Mouse (Mus musculus): Measurements from ENCODE around the gene Gdpd5. TPM values are rescaled to one million over a fixed set of nuclear protein-coding genes. Genes with fewer than 3 reads are reported as not detected.
"Not testable (repeated sequence)": the region's sequence is repeated elsewhere in the genome, so short reads cannot be mapped to it uniquely, and the experiment has no call there.

The Gdpd5 gene
- polyA plus RNA-seq, 1 experiment from 2014 or later: 19.1 TPM

DNA sequence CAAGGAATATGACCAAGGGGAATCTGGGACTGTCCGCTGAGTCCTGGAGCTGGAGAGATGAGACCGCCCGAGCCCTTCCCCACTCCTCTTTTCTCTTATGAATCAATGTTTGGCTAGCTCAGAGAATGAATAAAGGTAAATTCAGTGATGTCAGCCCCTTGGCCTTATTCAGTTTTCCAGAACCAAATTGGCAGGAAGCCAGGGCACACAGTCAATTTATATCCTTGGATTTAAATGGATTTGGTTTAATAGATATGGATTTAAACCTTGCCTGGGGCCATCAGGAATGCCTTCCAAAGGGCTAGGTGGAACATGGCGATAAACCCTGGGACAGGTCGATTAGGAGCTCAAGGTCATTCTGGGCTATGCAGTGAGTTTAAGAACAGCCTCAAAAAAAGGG, 108.5 kb downstream of the Gdpd5 start:
- ATAC-seq (replicated peaks; ENCODE audit: low FRiP score) (no peak), DNase-seq (ENCODE audit: low spot score) (no peak)
- H3K9me3 ChIP-seq (ENCODE audit: control insufficient read depth, low read length): no peaks in the 10 kb centered on the region
- no peak overlapping the region for H3K27ac ChIP-seq (ENCODE audit: low read depth, low read length)
- H3K27me3 ChIP-seq (ENCODE audit: control insufficient read depth, insufficient read depth, low read length): no peaks in the 10 kb centered on the region
- no peak overlapping the region for H3K4me3 ChIP-seq (ENCODE audit: low read depth, low read length)
- 85% methylated on average over 5 of the region's 5 CpGs for WGBS
- no peak overlapping the region for H3K9ac ChIP-seq (ENCODE audit: low read length)
- no peak overlapping the region for H3K4me2 ChIP-seq (ENCODE audit: low read depth, low read length, severe bottlenecking)
- no peaks in the 10 kb centered on the region for H3K4me1 ChIP-seq (replicated peaks; ENCODE audit: control insufficient read depth, insufficient read depth, low read length)
- no peaks in the 10 kb centered on the region for H3K36me3 ChIP-seq (ENCODE audit: control insufficient read depth, insufficient read depth, low read length)

DNA sequence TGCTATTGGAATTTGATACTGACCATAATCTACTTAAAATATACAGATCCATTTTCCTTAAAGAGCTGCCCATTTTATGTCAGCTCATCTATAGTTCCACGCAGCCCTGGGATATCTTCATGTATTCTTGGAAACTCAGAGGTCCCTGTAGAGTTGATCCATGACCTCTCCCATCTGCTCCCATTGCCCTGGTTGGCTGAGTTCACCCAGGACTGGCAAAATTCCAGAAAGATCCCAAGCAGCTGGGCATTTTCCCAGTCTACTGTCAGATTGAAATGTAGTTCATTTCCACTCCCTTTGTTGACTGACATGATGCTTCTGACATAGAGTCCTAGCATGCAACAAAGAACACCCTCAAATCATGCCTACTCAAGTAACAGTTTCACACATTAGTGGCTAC, 117.9 kb downstream of the Gdpd5 start:
- Histone ChIP-seq H3K4me2 (ENCODE audit: low read depth, low read length, severe bottlenecking) (no peak overlapping the region), H3K9ac (ENCODE audit: low read length) (no peak overlapping the region), H3K27me3 (ENCODE audit: control insufficient read depth, insufficient read depth, low read length) (no peaks in the 10 kb centered on the region), H3K4me3 (ENCODE audit: low read depth, low read length) (no peak overlapping the region), H3K27ac (ENCODE audit: low read depth, low read length) (no peak overlapping the region), H3K9me3 (ENCODE audit: control insufficient read depth, low read length) (no peaks in the 10 kb centered on the region), H3K36me3 (ENCODE audit: control insufficient read depth, insufficient read depth, low read length) (no peaks in the 10 kb centered on the region), H3K4me1 (replicated peaks; ENCODE audit: control insufficient read depth, insufficient read depth, low read length) (no peaks in the 10 kb centered on the region)
- DNase-seq (ENCODE audit: low spot score): no peak
- WGBS: 63% methylated on average over 1 of the region's 1 CpGs
- no peak for ATAC-seq (replicated peaks; ENCODE audit: low FRiP score)

DNA sequence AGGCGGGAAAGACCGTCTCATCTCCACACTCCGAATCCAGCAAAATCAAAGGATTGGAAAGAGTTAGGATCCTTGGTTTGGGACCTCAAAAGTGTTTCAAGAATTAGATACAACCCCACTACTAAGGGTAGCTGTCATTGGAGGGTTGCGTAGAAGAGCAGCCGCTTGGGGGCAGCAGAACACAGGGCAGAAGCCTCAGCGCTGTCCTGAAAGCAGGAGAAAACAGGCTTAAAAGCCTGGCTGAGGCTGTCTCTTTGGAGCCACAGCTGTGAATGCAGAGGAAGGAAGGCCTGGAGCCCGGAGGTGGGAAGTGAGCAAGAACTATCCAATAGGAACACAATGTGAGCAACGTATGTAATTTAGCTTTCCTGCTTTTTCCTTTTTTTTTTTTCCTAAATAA, 119.0 kb downstream of the Gdpd5 start:
- 5% methylated on average over 8 of the region's 8 CpGs for WGBS
- H3K4me3 ChIP-seq (ENCODE audit: low read depth, low read length): no peak overlapping the region
- DNase-seq (ENCODE audit: low spot score): peak; percentile 87
- no peaks in the 10 kb centered on the region for H3K4me1 ChIP-seq (replicated peaks; ENCODE audit: control insufficient read depth, insufficient read depth, low read length)
- H3K36me3 ChIP-seq (ENCODE audit: control insufficient read depth, insufficient read depth, low read length): no peaks in the 10 kb centered on the region
- no peak overlapping the region for H3K27ac ChIP-seq (ENCODE audit: low read depth, low read length)
- H3K27me3 ChIP-seq (ENCODE audit: control insufficient read depth, insufficient read depth, low read length): no peaks in the 10 kb centered on the region
- H3K9me3 ChIP-seq (ENCODE audit: control insufficient read depth, low read length): no peaks in the 10 kb centered on the region
- ATAC-seq (replicated peaks; ENCODE audit: low FRiP score): peak; percentile 63; the same call in 1 of the 2 replicates
- H3K4me2 ChIP-seq (ENCODE audit: low read depth, low read length, severe bottlenecking): no peak overlapping the region
- no peak overlapping the region for H3K9ac ChIP-seq (ENCODE audit: low read length)

DNA sequence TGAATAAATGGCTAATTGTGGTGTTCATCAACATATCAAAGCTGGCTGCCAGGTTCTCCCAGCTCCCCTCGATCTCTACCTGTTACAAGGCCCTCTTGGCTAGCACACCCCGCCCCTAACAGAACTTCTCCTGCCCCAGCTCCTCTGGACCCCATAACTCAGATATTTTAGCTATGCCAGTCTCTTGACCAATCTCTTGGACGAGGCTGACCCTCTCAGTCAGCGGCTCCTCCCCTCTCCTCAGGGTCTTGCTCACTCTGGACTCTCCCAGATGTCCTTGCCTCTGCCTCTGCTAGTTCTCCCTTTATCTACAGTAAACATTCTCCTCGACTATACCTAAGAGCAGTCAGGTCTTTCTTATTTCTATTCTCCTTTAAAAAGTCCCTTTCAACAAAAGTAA, 119.4 kb downstream of the Gdpd5 start:
- H3K27ac ChIP-seq (ENCODE audit: low read depth, low read length): no peak overlapping the region
- no peaks in the 10 kb centered on the region for H3K4me1 ChIP-seq (replicated peaks; ENCODE audit: control insufficient read depth, insufficient read depth, low read length)
- ATAC-seq (replicated peaks; ENCODE audit: low FRiP score) (no peak), DNase-seq (ENCODE audit: low spot score) (no peak)
- H3K4me3 ChIP-seq (ENCODE audit: low read depth, low read length): no peak overlapping the region
- WGBS: 41% methylated on average over 5 of the region's 5 CpGs
- no peak overlapping the region for H3K9ac ChIP-seq (ENCODE audit: low read length)
- no peaks in the 10 kb centered on the region for H3K36me3 ChIP-seq (ENCODE audit: control insufficient read depth, insufficient read depth, low read length)
- no peaks in the 10 kb centered on the region for H3K27me3 ChIP-seq (ENCODE audit: control insufficient read depth, insufficient read depth, low read length)
- H3K9me3 ChIP-seq (ENCODE audit: control insufficient read depth, low read length): no peaks in the 10 kb centered on the region
- no peak overlapping the region for H3K4me2 ChIP-seq (ENCODE audit: low read depth, low read length, severe bottlenecking)

DNA sequence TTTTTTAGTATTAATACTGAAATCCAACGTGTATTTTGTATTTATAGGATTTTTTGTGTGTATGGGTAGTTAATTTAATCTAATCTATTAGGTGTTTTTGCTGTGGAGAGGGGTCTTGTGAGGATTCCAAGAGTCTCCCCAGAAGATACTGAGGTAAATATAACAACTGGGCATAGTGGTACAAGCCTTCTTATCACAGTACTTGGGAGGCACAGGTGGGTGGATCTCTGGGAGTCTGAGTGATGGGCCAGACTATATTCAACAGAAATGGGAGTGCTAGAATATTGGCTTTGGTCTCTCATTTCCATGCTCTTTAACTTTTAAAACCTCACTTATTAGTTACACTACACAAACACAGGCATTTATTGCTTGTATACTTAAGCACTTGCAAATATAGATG, 119.9 kb downstream of the Gdpd5 start:
- no peak overlapping the region for H3K27ac ChIP-seq (ENCODE audit: low read depth, low read length)
- H3K4me3 ChIP-seq (ENCODE audit: low read depth, low read length): no peak overlapping the region
- no peaks in the 10 kb centered on the region for H3K36me3 ChIP-seq (ENCODE audit: control insufficient read depth, insufficient read depth, low read length)
- H3K9me3 ChIP-seq (ENCODE audit: control insufficient read depth, low read length): no peaks in the 10 kb centered on the region
- 34% methylated on average over 1 of the region's 1 CpGs for WGBS
- H3K4me2 ChIP-seq (ENCODE audit: low read depth, low read length, severe bottlenecking): no peak overlapping the region
- no peaks in the 10 kb centered on the region for H3K4me1 ChIP-seq (replicated peaks; ENCODE audit: control insufficient read depth, insufficient read depth, low read length)
- H3K9ac ChIP-seq (ENCODE audit: low read length): no peak overlapping the region
- no peak for ATAC-seq (replicated peaks; ENCODE audit: low FRiP score)
- H3K27me3 ChIP-seq (ENCODE audit: control insufficient read depth, insufficient read depth, low read length): no peaks in the 10 kb centered on the region
- DNase-seq (ENCODE audit: low spot score): no peak

DNA sequence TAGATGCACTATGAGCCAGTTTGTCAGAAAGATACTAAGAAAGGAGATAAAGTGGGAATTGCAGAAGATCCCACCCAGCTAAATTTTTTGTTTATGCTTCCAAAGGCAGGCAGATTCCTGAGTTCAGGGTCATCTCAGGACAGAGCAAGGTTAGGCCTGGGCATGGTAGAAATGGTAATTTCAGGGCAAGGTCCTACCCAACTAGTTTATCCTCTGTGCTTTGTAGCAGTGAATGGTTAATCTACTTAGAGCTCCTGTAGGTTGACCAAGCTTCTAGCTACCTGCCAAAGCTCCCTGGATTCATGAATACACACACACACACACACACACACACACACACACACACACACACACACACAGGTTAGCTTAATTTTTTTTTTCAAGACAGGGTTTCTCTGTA, 123.3 kb downstream of the Gdpd5 start:
- H3K27me3 ChIP-seq (ENCODE audit: control insufficient read depth, insufficient read depth, low read length): no peaks in the 10 kb centered on the region
- H3K9me3 ChIP-seq (ENCODE audit: control insufficient read depth, low read length): no peaks in the 10 kb centered on the region
- DNase-seq (ENCODE audit: low spot score): no peak
- no peaks in the 10 kb centered on the region for H3K36me3 ChIP-seq (ENCODE audit: control insufficient read depth, insufficient read depth, low read length)
- no peak overlapping the region for H3K9ac ChIP-seq (ENCODE audit: low read length)
- no peak overlapping the region for H3K4me2 ChIP-seq (ENCODE audit: low read depth, low read length, severe bottlenecking)
- H3K27ac ChIP-seq (ENCODE audit: low read depth, low read length): no peak overlapping the region
- no peak for ATAC-seq (replicated peaks; ENCODE audit: low FRiP score)
- no peaks in the 10 kb centered on the region for H3K4me1 ChIP-seq (replicated peaks; ENCODE audit: control insufficient read depth, insufficient read depth, low read length)
- no peak overlapping the region for H3K4me3 ChIP-seq (ENCODE audit: low read depth, low read length)

DNA sequence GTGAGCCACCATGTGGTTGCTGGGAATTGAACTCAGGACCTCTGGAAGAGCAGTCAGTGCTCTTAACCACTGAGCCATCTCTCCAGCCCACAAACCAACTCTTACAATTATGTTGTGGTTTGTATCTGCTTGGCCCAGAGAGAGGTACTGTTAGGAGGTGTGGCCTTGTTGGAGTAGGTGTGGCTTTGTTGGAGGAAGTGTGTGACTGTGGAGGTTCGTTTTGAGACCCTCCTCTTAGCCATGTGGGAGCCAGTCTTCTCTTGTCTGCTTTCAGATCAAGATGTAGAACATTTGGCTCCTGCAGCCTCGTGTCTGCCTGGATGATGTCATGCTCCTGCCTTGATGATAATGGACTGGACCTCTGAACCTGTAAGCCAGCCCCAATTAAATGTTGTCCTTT, 127.0 kb downstream of the Gdpd5 start:
- not testable (repeated sequence) for H3K4me2 ChIP-seq (ENCODE audit: low read depth, low read length, severe bottlenecking); H3K27me3 ChIP-seq (ENCODE audit: control insufficient read depth, insufficient read depth, low read length); H3K9ac ChIP-seq (ENCODE audit: low read length); H3K36me3 ChIP-seq (ENCODE audit: control insufficient read depth, insufficient read depth, low read length); H3K27ac ChIP-seq (ENCODE audit: low read depth, low read length); H3K9me3 ChIP-seq (ENCODE audit: control insufficient read depth, low read length); H3K4me3 ChIP-seq (ENCODE audit: low read depth, low read length); H3K4me1 ChIP-seq (replicated peaks; ENCODE audit: control insufficient read depth, insufficient read depth, low read length); ATAC-seq (replicated peaks; ENCODE audit: low FRiP score); DNase-seq (ENCODE audit: low spot score)
- WGBS: 26% methylated on average over 2 of the region's 2 CpGs

DNA sequence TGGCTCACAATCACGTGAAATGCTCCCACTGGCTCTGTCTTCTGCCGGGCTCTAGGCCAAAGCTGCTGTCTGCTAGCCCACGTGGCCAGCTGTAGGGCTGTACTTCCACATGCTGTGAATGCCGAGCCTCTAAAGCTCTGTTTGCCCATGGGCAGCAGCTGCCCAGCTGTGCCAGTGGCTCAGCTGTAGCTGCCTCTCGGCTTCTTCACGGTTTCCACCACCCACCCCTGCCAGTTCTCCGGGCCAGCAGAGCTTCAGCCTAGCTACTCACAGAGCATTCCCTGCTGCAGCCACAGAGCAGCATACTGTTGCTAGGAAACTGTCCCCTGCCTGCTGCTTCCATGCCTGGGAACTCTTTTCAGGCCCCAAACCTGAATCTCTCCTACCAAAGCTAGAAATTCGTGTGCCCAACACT, 128.9 kb downstream of the Gdpd5 start:
- Histone ChIP-seq H3K36me3 (ENCODE audit: control insufficient read depth, insufficient read depth, low read length) (no peaks in the 10 kb centered on the region), H3K27ac (ENCODE audit: low read depth, low read length) (no peak overlapping the region), H3K4me3 (ENCODE audit: low read depth, low read length) (no peak overlapping the region), H3K4me1 (replicated peaks; ENCODE audit: control insufficient read depth, insufficient read depth, low read length) (no peaks in the 10 kb centered on the region; the same call in 1 of the 2 replicates), H3K9me3 (ENCODE audit: control insufficient read depth, low read length) (no peaks in the 10 kb centered on the region), H3K27me3 (ENCODE audit: control insufficient read depth, insufficient read depth, low read length) (no peaks in the 10 kb centered on the region), H3K4me2 (ENCODE audit: low read depth, low read length, severe bottlenecking) (no peak overlapping the region), H3K9ac (ENCODE audit: low read length) (no peak overlapping the region)
- 14% methylated on average over 8 of the region's 8 CpGs for WGBS
- no peak for ATAC-seq (replicated peaks; ENCODE audit: low FRiP score)
- peak; percentile 58 for DNase-seq (ENCODE audit: low spot score)

Data from forebrain, embryonic 11.5 days (tissue).